Mouse (Mus musculus) midbrain, embryonic 12.5 days (tissue): ENCODE measurements around the gene Wdr4. TPM values are rescaled to one million over a fixed set of nuclear protein-coding genes. Genes with fewer than 3 reads are reported as not detected.
A peak's percentile ranks its signal among the peaks of the same experiment; 100 is the strongest.

Source experiments
- ATAC-seq: fragments of 200-750 bp; cut with Nextera tagmentation; 2 replicates; pipeline ENCODE4 v1.8.0; 2017; ENCODE audit warnings: low read depth, moderate TSS enrichment, moderate library complexity; ENCODE audit not compliant: low FRiP score
- H3K27ac ChIP-seq: fragments of 300-500 bp; sonication (generic); replicated peaks from 2 replicates; pipeline ENCODE4 v1.5.1; 2016; ENCODE audit warnings: mild to moderate bottlenecking
- H3K27me3 ChIP-seq: fragments of 300-500 bp; sonication (generic); 2 replicates; pipeline ENCODE4 v1.6.1; 2016; ENCODE audit warnings: mild to moderate bottlenecking
- H3K36me3 ChIP-seq: fragments of 300-500 bp; sonication (generic); 2 replicates; pipeline ENCODE4 v1.6.1; 2016
- H3K4me1 ChIP-seq: fragments of 300-500 bp; sonication (generic); 2 replicates; pipeline ENCODE4 v1.6.1; 2016
- H3K4me2 ChIP-seq: fragments of 300-500 bp; sonication (generic); replicated peaks from 2 replicates; pipeline ENCODE4 v1.6.1; 2016; ENCODE audit warnings: mild to moderate bottlenecking, moderate library complexity
- H3K4me3 ChIP-seq: fragments of 300-500 bp; sonication (generic); 2 replicates; pipeline ENCODE4 v1.5.1; 2016; ENCODE audit warnings: mild to moderate bottlenecking
- H3K9ac ChIP-seq: fragments of 300-500 bp; sonication (generic); replicated peaks from 2 replicates; pipeline ENCODE4 v1.6.1; 2016; ENCODE audit warnings: mild to moderate bottlenecking, moderate library complexity
- H3K9me3 ChIP-seq: fragments of 300-500 bp; sonication (generic); 2 replicates; pipeline ENCODE4 v1.6.1; 2016; ENCODE audit warnings: mild to moderate bottlenecking
- WGBS: fragments of 180-500 bp; shearing (Covaris S2); methylation state at CpG from one replicate; pipeline ENCODE4 v1.1.7; 2016; 5-methylcytosine and 5-hydroxymethylcytosine counted together
- polyA plus RNA-seq: library from polyadenylated mRNA; unstranded; fragments of >200 nt; fragmentation: Nextera tagmentation; extraction: Ambion mirVana; gene quantifications from 2 replicates; pipeline ENCODE4 v1.2.1, GENCODE M21; 2016

Gene Wdr4
- polyA plus RNA-seq, 1 experiment from 2014 or later = 42.2 TPM

DNA sequence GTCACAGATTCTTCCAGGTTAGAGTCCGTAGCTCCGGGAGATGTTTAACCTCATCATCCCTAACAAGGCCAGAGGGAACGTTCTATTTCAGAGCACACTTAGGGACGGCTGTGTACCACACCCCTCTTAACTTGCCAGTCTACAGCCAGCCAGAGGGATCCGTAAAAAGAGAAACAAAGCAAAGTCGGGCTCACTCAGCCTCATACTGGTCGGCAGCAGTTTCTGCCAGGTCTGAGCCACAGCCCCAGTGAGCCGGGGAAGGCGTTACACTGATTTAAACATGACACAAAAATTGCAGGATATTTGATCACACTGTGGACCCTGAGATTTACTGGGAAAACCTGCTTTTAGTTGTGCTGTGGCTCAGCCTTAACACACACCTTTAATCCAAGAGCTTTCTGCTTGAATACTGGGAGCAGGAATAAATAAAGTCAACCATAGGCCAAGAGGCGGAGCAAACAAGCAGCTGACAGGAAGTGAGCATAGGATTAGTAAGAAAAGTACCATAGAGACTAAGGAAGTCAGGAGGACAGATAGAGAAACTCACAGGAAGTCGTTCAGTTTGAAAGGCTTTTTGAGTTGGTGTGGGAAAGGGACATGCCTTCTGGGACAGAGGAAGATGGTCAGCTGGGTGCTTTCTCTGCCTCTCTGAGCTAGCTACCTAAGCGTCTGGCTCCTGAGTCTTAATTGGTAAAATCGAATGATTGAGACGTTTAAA is 11.8 kb upstream of the Wdr4 start:
- Histone ChIP-seq H3K9me3 (no peaks in the 10 kb centered on the region), H3K27me3 (no peaks in the 10 kb centered on the region), H3K36me3 (peaks cover 40% of the 10 kb centered on the region), H3K4me1 (peaks cover 14% of the 10 kb centered on the region), H3K4me3 (no peak overlapping the region), H3K9ac (no peak overlapping the region), H3K4me2 (no peak overlapping the region), H3K27ac (no peak overlapping the region)
- WGBS = 90% methylated on average over 14 of the region's 14 CpGs
- ATAC-seq = no peak

DNA sequence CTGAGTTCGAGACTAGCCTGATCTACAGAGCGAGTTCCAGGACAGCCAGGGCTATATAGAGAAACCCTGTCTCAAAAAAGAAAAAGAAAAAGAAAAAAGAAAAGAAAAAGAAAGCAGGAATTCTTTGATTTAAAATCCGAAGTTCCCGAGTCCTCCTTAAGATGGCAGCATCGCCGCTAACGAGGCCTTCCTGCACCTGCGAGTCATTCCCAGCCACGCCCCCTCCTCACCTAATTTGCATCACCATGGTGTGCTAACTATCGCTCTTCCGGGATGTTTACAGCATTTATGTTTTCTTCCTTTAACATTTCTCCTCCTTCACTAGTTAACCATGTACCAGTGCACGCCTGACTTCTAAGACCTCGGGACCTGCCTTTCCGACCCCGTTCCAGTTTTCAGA is 9.5 kb upstream of the Wdr4 start:
- H3K9me3 ChIP-seq = no peaks in the 10 kb centered on the region
- peaks cover 40% of the 10 kb centered on the region for H3K36me3 ChIP-seq
- no peaks in the 10 kb centered on the region for H3K4me1 ChIP-seq
- H3K4me3 ChIP-seq = no peak overlapping the region
- H3K4me2 ChIP-seq = no peak overlapping the region
- 22% methylated on average over 15 of the region's 15 CpGs for WGBS
- H3K27me3 ChIP-seq = no peaks in the 10 kb centered on the region
- H3K27ac ChIP-seq = no peak overlapping the region
- no peak overlapping the region for H3K9ac ChIP-seq
- no peak for ATAC-seq

DNA sequence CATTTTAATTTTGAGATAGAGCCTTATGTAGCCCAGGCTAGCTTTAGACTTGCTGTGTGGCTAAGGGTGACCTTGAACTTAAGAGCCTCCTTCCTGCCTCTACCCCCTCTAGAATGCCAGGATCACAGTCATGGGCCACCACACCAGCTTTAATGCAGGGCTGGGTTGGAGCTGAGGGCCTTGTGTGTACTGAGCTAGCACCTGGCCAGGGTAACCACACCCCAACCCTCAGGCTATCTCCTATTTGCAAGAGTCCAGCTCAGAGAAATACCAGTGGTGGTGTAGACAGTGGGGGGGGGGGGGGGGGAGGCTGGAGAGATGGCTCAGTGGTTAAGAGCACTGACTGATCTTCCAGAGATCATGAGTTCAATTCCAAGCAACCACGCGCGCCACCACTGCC is 6.0 kb upstream of the Wdr4 start:
- Histone ChIP-seq H3K27me3 (no peaks in the 10 kb centered on the region), H3K36me3 (peaks cover 43% of the 10 kb centered on the region), H3K4me3 (no peak overlapping the region), H3K9ac (no peak overlapping the region), H3K9me3 (no peaks in the 10 kb centered on the region), H3K4me1 (peaks cover 7% of the 10 kb centered on the region), H3K4me2 (no peak overlapping the region), H3K27ac (no peak overlapping the region)
- no peak for ATAC-seq
- 100% methylated on average over 3 of the region's 3 CpGs for WGBS

DNA sequence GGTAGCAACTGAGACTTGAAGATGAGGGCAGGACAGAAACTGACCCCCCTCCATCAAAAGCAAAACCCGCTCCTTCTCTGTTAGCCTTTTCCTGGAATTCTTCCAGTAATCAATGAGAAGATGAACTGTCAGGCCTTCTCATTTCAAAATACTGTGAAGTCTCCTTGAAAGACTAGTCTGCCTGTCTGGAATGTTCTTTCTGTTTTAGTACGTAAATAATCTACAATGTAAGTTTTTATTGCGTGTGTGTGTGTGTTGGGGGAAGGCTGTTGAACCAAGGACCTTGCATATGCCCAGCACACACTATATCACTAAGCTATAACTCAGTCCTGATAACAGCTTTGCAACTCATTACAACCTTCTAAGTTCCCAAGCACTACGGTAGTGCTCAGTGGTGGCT is 5.3 kb upstream of the Wdr4 start:
- Histone ChIP-seq H3K4me2 (no peak overlapping the region), H3K27ac (no peak overlapping the region), H3K4me1 (peaks cover 14% of the 10 kb centered on the region), H3K27me3 (no peaks in the 10 kb centered on the region), H3K9me3 (no peaks in the 10 kb centered on the region), H3K36me3 (peaks cover 38% of the 10 kb centered on the region), H3K4me3 (no peak overlapping the region), H3K9ac (no peak overlapping the region)
- ATAC-seq = no peak
- 96% methylated on average over 4 of the region's 4 CpGs for WGBS

DNA sequence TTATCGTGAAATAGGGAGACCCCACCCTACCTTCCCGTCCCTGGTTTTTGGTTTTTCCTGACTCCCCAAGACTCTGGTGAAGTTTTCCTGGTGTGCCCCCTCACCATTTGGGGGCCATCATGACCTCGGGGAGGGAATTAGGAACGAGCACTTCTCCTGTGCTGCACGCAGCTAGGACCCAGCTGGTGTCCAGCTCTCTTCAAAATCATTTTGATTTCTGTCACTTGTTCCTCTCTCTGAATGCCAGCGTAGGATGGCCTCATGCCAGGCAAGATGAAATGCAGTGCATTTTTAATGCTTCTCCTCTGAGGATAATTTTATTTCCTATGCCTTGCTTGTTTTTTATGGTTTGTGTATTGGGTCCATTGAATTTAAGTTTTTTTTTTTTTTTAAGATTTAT is 2.2 kb upstream of the Wdr4 start:
- Histone ChIP-seq H3K9me3 (no peaks in the 10 kb centered on the region), H3K27ac (no peak overlapping the region), H3K9ac (no peak overlapping the region), H3K4me1 (peaks cover 17% of the 10 kb centered on the region), H3K36me3 (peaks cover 17% of the 10 kb centered on the region), H3K4me3 (no peak overlapping the region), H3K27me3 (no peaks in the 10 kb centered on the region), H3K4me2 (no peak overlapping the region)
- WGBS = 88% methylated on average over 6 of the region's 6 CpGs
- ATAC-seq = no peak

DNA sequence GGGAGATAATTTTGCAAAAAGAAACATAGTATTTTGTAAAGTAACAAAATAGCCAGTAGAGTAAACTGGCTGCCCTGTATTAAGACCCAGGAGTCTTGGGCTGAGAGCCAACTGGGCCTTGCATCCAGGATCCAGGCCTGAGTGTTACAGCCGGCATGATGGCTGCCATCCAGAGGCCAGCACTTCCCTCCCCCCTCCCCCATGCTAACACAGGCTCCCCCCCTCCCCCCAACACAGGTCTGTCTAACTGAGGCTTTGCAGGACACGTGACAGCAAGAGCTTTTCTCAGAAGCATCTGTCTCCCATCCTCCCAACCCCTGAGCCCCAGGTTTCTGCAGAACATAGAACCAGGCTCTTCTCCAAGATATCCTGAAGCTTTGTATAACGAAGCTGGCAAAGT is 1.1 kb upstream of the Wdr4 start:
- WGBS = 22% methylated on average over 3 of the region's 3 CpGs
- peak overlapping the region; percentile 81 for H3K4me3 ChIP-seq
- no peak for ATAC-seq
- no peak overlapping the region for H3K27ac ChIP-seq
- peak overlapping the region; percentile 84 for H3K4me2 ChIP-seq
- H3K9ac ChIP-seq = peak overlapping the region; percentile 72
- H3K9me3 ChIP-seq = no peaks in the 10 kb centered on the region
- no peaks in the 10 kb centered on the region for H3K27me3 ChIP-seq
- H3K36me3 ChIP-seq = peaks cover 13% of the 10 kb centered on the region
- peaks cover 17% of the 10 kb centered on the region for H3K4me1 ChIP-seq

DNA sequence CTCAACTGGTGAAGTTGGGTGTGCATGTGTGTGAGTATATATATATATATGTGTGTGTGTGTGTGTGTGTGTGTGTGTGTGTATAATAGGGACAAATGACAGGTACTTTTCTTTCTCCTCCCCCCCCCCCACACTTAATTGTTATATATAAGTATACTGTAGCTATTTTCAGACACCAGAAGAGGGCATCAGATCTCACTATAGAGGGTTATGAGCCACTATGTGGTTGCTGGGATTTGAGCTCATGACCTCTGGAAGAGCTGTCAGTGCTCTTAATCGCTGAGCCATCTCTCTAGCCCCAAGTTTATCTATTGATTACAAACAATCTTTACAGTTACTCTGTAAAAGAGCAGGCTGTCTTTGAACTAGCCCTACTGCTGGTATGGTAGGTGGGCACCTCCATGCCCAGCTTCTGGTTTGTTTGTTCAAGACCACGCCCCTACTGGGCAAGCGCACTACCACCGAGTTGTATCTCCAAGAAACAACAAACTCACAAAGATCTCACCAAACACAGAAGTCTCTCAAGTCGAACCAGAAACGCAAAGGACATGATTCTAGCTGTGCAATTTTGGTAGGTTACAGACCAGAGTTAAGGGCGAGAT is 335 bp downstream of the Wdr4 start:
- H3K9ac ChIP-seq = no peak overlapping the region
- WGBS = 4% methylated on average over 7 of the region's 7 CpGs
- peak overlapping the region; percentile 81 for H3K4me3 ChIP-seq
- H3K9me3 ChIP-seq = no peaks in the 10 kb centered on the region
- peaks cover 17% of the 10 kb centered on the region for H3K4me1 ChIP-seq
- H3K4me2 ChIP-seq = peak overlapping the region; percentile 84
- 0 out of 2 replicates have a peak overlapping the region, but pooled peaks have one; percentile 42 for H3K27ac ChIP-seq
- peaks cover 13% of the 10 kb centered on the region for H3K36me3 ChIP-seq
- peak; percentile 64 for ATAC-seq
- H3K27me3 ChIP-seq = no peaks in the 10 kb centered on the region

DNA sequence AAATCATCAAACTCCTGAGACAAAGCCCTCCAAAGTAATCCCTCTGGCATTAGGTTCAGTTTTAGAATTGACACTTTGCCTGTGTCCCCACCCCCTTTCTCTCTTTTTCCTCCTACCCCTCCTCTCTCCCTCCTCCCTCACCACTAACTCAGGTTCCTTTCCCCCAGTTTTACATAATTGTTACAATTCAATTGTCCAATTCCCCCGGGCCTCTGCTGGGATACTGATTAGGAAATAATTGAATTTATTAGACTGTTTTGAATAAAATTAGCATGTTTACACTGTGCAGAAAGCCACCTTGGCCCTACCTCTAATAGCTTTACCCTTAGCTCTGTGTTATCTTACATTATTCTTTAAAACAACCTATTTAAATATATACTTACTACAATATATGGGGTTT is 5.1 kb downstream of the Wdr4 start:
- H3K4me3 ChIP-seq = no peak overlapping the region
- no peak overlapping the region for H3K9ac ChIP-seq
- H3K27ac ChIP-seq = no peak overlapping the region
- peaks cover 17% of the 10 kb centered on the region for H3K4me1 ChIP-seq
- no peak overlapping the region for H3K4me2 ChIP-seq
- ATAC-seq = no peak
- H3K27me3 ChIP-seq = no peaks in the 10 kb centered on the region
- peaks cover 9% of the 10 kb centered on the region for H3K36me3 ChIP-seq
- 67% methylated on average over 1 of the region's 1 CpGs for WGBS
- no peaks in the 10 kb centered on the region for H3K9me3 ChIP-seq

DNA sequence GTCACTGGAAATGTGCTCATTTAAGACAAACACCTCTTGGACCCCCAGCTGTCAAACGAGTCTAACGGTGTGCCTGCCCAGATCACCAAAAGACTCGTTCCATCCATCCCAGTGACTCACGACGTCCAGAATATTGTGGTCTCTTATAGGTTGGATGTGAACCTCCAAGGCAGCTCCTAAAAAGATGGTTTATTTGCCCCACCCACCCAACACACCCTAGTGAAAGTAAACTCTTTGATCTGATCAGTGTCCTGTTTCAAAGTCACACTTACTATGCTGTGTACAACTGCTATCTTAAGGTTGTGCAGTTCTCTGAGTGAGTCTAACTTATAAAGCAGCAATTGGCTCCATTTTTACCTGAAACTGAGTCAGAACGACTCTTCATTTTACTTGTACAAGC is 7.2 kb downstream of the Wdr4 start:
- peaks cover 28% of the 10 kb centered on the region for H3K36me3 ChIP-seq
- H3K27ac ChIP-seq = peak overlapping the region; percentile 63
- WGBS = 20% methylated on average over 6 of the region's 6 CpGs
- peaks cover 14% of the 10 kb centered on the region for H3K4me1 ChIP-seq
- H3K27me3 ChIP-seq = no peaks in the 10 kb centered on the region
- peak; percentile 47 for ATAC-seq
- peak overlapping the region; percentile 69 for H3K4me2 ChIP-seq
- peak overlapping the region; percentile 71 for H3K4me3 ChIP-seq
- no peaks in the 10 kb centered on the region for H3K9me3 ChIP-seq
- peak overlapping the region; percentile 65 for H3K9ac ChIP-seq

DNA sequence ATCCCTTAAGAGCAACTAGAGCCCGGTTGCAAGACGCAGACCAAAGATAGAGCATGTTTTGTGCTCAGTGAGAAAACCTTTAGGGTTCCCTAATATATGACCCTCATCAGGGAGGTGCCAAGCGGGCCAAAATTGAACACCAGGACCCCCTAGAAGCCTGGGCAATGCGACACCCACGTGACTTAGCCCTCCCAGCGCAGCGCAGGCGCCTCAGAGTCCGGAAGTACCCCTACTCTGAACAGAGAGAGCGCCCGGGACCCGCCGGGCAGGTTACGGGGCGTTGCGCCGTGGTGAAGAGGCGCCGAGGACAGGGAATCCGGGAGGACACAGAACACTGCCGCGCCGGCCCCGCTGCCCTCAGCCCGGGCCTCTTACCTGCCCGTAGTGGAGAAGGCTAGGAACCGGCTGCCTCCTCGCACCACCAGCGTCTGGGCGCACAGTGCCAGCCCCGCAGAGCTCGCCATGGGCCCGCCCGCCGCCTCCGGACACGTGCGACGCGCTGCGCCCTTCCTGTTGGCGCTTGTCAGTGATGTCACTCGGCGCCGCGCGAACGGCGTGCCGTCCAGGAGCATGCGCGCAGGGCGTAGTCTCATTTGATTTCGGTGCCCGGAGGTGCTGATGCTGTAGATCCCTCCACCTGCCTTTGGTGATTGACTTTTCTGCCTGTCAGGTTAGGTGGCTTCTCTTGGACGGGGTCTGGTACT is 7.8 kb downstream of the Wdr4 start:
- peak overlapping the region; percentile 69 for H3K4me2 ChIP-seq
- no peaks in the 10 kb centered on the region for H3K9me3 ChIP-seq
- ATAC-seq = peak; percentile 98
- peak overlapping the region; percentile 65 for H3K9ac ChIP-seq
- no peaks in the 10 kb centered on the region for H3K27me3 ChIP-seq
- under 1% methylated on average over 56 of the region's 56 CpGs for WGBS
- H3K4me1 ChIP-seq = peaks cover 14% of the 10 kb centered on the region
- H3K27ac ChIP-seq = peak overlapping the region; percentile 63
- H3K4me3 ChIP-seq = peak overlapping the region; percentile 71
- H3K36me3 ChIP-seq = peaks cover 34% of the 10 kb centered on the region

DNA sequence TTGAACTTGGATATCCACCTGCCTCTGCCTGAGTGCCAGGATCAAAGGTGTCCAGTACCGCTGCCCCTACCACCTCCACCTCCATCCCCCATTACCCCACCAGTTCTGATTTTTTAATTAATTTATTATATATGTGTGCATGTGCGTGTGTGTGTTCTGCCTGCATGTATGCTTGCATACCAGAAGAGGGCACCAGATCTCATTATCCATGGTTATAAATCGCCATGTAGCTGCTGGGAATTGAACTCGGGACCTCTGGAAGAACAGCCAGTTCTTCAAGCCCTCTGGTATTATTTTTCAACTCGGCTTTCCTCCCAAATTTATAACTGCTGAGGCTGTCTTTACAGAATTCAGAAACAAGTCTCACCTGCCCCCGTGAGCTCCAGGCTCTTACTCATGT is 8.8 kb downstream of the Wdr4 start:
- Histone ChIP-seq H3K4me1 (peaks cover 14% of the 10 kb centered on the region), H3K9ac (no peak overlapping the region), H3K27ac (no peak overlapping the region), H3K36me3 (peaks cover 42% of the 10 kb centered on the region), H3K4me3 (peak overlapping the region; percentile 71; the same call in 1 of the 2 replicates), H3K27me3 (no peaks in the 10 kb centered on the region), H3K4me2 (peak overlapping the region; percentile 69), H3K9me3 (no peaks in the 10 kb centered on the region)
- 93% methylated on average over 6 of the region's 6 CpGs for WGBS
- ATAC-seq = no peak

DNA sequence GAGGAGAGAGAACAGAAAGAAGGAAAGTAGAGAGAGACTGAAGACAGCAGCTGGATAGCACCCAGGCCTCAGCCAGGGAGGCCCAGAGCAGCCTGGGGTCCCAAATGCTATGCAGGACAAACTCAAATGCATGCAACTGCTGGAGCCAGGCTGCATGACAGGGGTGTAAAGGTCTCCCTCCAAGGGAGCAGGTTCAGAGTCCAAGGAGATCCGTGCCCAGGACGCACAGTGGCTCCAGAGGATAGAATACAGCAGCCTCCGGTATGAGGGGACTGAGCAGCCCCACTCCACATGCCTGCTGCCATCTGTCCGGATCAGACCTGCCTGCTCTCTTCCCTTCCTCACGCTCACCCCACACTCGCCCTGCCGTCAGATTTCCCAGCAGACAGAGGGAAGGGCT is 13.5 kb downstream of the Wdr4 start:
- Histone ChIP-seq H3K27me3 (no peaks in the 10 kb centered on the region), H3K4me3 (no peak overlapping the region), H3K36me3 (peaks cover 87% of the 10 kb centered on the region), H3K9me3 (no peaks in the 10 kb centered on the region), H3K4me2 (no peak overlapping the region), H3K9ac (no peak overlapping the region), H3K27ac (no peak overlapping the region), H3K4me1 (peaks cover 13% of the 10 kb centered on the region)
- no peak for ATAC-seq
- WGBS = 88% methylated on average over 7 of the region's 7 CpGs
